Mouse (Mus musculus) 3T3-L1 (cell line): ENCODE data around the gene H2-Ob.
"Not testable (repeated sequence)": the region's sequence is repeated elsewhere in the genome, so short reads cannot be mapped to it uniquely, and the experiment has no call there.

Experiments used
- DNase-seq: peaks from one replicate; pipeline ENCODE4 v3.0.0-alpha.2; 2015; ENCODE audit warnings: low read depth, low spot score

H2-Ob gene

DNA sequence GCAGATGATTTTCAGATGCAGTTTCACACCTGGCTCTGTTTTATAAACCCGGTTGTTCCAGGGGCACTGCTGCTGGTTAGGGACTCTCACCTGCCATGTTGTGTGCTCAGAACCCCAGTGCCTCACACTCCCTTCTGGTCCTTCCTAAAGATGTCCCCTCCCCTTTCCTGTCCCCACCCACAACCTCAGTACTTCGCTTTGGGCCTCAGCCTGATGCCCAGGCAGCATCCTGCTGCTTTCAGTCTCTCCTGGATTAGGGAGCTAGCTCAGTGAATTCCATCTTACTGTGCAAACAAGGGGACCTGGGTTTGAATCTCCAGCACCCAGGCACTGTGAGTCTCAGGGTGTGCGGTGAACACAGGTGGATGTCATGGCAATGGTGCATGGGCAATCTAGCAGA is 31.2 kb upstream of the H2-Ob start:
- no peak for DNase-seq

- DNase-seq = no peak
These were observed 30.8 kb upstream of the H2-Ob start for GRCm38 (mm10) chr17:34207866-34208265.

GRCm38 (mm10) chr17:34208421-34208820 is 30.3 kb upstream of the H2-Ob start:
- no peak for DNase-seq

DNA sequence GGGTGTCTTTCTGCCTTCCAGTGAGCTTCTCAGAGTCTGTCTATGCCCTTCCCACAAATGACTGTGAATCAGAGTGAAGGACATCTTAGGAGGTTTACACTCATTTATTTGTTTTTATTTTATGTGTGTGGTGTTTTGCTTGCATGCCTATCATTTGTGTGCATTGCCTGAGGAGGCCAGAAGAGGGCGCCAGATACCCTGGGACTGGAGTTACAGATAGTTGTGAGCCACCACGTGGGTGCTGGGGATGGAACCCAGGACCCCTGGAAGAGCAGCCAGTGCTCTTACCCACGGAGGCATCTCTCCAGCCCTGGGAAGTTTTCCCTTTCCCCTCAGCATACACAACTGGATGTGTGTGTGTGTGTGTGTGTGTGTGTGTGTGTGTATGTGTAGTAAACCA is 29.0 kb upstream of the H2-Ob start:
- peak; percentile 14 for DNase-seq

DNA sequence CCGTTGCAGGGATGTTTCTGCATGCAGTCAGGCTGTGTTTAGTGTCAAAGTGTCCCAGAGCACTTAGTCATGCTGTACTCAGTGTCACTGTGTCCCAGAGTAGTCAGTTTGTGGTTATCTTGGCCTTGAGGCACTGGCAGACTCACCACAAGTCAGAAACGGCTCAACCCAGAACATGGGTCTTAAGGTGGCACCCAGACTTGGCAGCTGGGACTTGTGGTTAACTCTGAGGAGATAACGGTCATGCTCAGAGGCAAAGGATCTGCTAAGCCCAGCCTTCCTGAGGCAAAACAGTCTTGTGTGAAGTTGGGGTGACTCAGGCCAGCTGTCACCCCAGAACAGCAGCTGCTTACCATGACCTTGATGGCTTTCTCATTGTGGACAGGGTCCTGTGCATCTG is 28.1 kb upstream of the H2-Ob start:
- DNase-seq = peak; percentile 63

- DNase-seq = no peak
These were observed 26.8 kb upstream of the H2-Ob start for GRCm38 (mm10) chr17:34211746-34212365.

GRCm38 (mm10) chr17:34213936-34214335 is 24.8 kb upstream of the H2-Ob start:
- DNase-seq = no peak

- DNase-seq = no peak
These were observed 23.5 kb upstream of the H2-Ob start for GRCm38 (mm10) chr17:34215176-34215575.

DNA sequence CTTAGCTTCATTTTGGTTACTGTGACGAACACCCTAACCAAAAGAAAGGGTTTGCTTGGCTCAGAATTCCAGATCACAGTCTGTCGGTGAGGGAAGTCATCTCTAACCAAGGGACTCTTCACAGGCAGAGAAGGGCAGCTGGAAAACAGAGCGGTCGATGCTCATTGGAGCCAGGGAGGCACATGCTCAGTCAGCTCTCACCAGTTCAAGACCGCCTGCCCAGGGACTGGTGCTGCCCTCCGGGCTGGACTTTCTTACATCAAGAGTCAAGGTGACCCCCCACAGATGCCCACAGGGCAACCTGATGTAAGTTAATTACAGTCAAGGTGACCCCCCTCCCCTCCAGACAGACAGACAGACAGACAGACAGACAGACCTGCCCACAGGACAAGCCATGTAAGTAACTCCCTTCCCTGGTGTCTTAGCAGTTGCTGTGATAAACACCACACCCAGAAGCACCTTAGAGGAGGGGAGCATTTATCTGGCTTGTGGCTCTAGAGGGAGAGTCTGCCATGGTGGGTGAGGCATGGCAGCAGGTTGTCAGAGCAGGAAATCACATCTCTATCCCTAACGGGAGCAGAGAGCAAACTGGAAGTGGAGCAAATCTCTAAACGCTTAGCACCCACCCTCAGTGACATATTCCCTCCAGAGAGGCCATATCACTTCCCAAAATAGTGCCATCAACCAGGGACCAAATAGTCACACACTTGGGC is 21.3 kb upstream of the H2-Ob start:
- DNase-seq = no peak

- no peak for DNase-seq
These were observed 20.7 kb upstream of the H2-Ob start for GRCm38 (mm10) chr17:34217986-34218385.

DNA sequence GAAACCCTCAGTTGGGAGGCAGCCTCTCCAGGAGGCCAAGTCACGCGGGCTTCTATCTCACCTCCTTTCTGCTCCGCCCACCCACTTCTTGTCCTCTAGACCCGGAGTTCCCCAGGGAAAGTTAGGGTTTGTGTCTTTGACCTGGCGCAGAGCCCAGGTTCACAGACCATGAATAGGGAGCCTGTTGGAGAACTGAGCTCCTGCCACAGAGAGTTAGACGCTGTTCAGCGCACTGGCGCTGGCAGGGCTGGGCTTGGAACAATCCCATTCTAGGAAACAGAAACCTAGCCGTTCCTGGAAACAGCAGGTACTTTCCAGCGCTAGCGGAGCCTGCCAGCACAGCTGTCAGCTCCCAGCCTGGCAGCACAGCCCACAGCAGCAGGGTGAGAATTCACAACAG is 20.0 kb upstream of the H2-Ob start:
- no peak for DNase-seq

- DNase-seq = peak; percentile 41
These were observed 19.6 kb upstream of the H2-Ob start for GRCm38 (mm10) chr17:34219096-34219495.

- DNase-seq = not testable (repeated sequence)
These were observed 18.9 kb upstream of the H2-Ob start for GRCm38 (mm10) chr17:34219801-34220200.

DNA sequence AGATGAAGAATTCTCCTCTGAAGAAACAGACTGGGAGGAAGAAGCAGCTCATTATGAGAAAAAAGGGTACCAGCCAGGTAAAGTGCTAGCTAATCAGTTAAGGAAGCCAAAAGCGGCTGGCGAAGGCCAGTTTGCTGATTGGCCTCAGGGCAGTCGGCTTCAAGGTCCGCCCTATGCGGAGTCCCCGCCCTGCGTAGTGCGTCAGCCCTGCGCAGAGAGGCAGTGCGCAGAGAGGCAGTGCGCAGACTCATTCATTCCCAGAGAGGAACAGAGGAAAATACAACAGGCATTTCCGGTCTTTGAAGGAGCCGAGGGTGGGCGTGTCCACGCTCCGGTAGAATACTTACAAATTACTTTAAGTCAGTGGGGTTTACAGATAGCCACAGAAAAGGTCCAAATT is 18.3 kb upstream of the H2-Ob start:
- not testable (repeated sequence) for DNase-seq

DNA sequence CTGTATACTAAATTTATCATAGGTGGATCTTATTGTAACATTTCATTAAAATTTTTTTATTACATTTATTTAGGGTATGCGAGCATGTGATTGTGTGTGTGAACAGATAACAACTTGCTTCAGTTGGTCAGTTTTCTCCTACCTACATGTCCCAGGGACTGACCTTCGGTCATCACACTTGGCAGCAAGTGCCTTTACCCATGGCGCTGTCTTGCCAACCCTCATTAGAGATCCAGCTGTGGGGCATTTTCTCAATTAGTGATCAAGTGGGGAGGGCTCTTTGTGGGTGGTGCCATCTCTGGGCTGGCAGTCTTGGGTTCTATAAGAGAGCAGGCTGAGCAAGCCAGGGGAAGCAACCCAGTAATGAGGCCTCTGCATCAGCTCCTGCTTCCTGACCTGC is 13.9 kb upstream of the H2-Ob start:
- DNase-seq = no peak

- no peak for DNase-seq
These were observed 13.3 kb upstream of the H2-Ob start for GRCm38 (mm10) chr17:34225426-34225825.

DNA sequence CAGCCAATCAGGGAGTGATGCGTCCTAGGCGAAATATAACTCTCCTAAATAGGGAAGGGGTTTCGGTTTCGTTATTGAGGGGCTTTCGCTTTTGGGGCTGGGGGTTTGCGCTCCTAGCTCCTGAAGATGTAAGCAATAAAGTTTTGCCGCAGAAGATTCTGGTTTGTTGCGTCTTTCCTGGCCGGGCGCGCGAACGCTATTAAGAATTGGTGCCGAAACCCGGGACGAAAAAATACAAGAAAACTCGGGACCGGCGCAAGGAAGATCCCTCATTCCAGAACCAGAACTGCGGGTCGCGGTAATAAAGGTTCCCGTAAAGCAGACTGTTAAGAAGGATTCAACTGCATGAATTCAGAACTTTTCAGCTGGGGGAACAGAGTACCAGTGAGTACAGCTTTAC is 12.8 kb upstream of the H2-Ob start:
- not testable (repeated sequence) for DNase-seq

DNA sequence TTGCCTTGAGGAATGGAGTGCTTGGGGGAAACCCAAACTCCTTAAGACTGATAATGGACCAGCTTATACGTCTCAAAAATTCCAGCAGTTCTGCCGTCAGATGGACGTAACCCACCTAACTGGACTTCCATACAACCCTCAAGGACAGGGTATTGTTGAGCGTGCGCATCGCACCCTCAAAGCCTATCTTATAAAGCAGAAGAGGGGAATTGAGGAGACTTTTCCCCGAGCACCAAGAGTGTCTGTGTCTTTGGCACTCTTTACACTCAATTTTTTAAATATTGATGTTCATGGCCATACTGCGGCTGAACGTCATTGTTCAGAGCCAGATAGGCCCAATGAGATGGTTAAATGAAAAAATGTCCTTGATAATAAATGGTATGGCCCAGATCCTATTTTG is 7.7 kb upstream of the H2-Ob start:
- not testable (repeated sequence) for DNase-seq

DNA sequence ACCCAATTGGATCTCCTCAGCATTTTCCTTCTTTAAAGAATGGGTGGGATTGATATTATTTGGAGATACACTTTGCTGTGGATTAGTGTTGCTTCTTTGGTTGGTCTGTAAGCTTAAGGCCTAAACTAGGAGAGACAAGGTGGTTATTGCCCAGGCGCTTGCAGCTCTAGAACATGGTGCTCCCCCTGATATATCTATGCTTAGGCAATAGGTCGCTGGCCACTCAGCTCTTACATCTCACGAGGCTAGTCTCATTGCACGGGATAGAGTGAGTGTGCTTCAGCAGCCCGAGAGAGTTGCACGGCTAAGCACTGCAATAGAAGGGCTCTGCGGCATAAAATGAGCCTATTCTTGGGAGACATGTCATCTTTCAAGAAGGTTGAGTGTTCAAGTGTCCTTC is 6.7 kb upstream of the H2-Ob start:
- not testable (repeated sequence) for DNase-seq

DNA sequence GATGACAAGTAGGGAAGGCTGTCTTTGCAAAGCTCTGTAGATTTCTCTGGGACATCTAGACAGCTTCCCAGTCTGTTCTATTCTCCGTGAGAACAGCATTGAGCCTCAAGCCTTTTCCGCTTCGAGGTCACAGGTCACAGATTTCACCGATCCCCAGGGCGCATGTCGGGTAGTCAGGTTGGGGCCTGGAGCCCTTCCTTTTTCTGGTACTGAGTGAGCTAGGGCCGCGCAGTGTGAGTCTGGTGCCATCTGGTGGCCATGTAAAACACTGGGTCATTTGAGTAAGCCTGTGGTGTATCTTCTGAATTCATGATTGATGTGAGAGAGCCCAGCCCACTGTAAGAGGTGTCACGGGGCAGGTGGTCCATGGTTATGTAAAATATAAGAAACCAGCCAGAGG is 3.8 kb upstream of the H2-Ob start:
- DNase-seq = peak; percentile 77

DNA sequence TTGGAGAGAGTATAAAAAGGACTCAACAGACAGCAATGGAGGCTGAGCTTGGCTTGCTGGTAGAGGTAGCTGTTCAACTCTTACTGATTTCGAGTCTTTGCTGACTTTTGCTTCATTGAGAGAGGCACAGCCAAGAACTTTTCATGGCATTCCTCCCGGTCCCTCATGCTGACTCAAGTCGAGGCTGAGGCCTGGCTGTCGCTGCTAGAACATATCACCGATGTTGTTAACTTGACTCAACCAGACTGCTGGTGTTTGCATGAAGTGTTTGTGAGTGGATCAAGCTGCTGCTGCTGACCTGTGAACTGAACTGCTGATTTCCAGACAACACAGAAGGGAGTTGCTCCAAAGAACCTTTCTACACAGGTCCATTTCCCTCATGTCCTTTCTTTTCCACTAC is 2.0 kb upstream of the H2-Ob start:
- no peak for DNase-seq

DNA sequence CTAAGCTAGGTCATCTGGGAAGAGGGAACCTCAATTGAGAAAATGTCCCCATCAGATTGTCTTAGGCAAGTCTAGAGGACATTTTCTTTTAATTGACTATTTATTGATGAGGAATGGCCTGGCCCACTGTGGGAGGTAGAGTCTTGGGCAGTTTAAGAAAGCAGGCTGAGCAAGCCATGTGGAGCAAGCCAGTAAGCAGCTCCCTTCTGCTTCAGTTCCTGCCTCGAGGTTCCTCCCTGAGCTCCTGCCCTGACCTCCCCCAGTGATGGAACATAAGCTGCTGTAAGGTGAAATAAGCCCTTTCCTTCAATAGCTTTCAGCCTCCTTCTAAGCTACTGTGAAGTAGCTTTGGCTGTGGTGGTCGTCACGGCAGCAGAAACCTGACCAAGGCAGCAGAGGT is 962 bp upstream of the H2-Ob start:
- no peak for DNase-seq

DNA sequence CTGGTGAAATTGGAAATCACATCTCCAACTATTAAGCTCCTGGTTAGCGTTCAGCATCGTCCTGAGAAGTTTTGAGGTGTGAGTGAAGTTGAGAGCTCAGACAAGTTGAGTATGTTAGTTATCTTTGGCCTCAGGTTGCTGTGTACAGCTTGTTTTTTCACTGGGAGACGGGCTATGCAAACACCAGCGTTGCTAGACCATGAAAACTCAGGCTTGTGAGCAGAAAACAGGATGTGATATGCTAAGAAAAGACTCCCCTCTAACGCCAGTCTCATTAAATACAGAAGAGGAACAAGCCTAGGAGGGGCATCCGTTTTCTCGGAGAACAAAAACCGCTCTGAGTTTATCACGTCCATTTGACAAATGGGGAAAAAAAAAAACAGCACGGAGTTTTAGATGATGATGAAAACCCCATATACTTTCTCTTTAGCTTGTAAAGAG is 918 bp downstream of the H2-Ob start:
- no peak for DNase-seq

- DNase-seq = no peak
These were observed 1.7 kb downstream of the H2-Ob start for GRCm38 (mm10) chr17:34240366-34240765.
